Mouse (Mus musculus): ENCODE measurements around the gene Apoc3.

DNA sequence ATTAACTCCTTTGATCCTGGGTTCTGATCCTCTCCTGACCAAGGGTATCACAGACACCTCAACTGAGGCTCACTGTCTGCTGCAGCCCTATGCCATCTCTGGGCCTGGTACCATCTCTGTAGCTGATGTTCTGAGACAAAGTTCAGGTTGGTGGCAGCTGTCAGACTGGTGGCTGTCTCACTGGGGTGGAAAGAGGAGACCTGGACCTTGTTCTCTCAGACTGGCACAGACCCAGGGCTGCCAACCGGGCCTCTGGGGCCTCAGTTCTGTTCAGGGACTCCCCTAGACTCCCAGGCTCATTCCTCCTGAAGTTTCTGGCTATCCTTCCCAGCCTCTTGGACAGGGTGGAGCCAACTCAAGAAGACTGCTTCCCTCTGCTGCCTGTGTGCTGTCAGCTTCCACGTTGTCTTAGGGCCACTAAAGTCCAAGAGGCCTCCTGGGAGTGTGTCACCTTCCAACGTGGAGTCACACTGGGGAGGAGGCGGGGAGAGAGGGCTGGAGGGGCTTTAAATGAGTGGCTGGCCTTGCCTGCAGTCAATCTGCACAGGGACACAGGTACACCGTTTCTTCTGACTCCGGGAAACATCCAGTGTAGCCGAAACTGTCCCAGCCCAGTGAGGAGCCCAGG, 5.2 kb upstream of the Apoc3 start, which contains the start of gene Apoa4:
- TF ChIP-seq CTCF (IDR thresholded peaks at IDR 0.05; ENCODE audit: low read depth) (no peak), EP300 (IDR thresholded peaks at IDR 0.05; ENCODE audit: low read depth) (no peak)

Data from heart, postnatal 0 days (tissue).